Mouse (Mus musculus) liver, embryonic 18 days (tissue): ENCODE data around the gene Erf. TPM values are rescaled to one million over a fixed set of nuclear protein-coding genes. Genes with fewer than 3 reads are reported as not detected.

ENCODE experiments used
- polyA plus RNA-seq: library from polyadenylated mRNA; depleted of rRNA; stranded (reverse); fragments of >200 nt; gene quantifications from 2 replicates; pipeline ENCODE4 v1.2.3, GENCODE M21; 2012; rRNA removed

Gene Erf
- polyA plus RNA-seq = 8.3 and 9.0 TPM in 2 replicates

GRCm38 (mm10) chr7:25250141-25250972 is at the start of gene Erf:
Gene Erf, minus strand, starts transcription at chr7:25250761.

GRCm38 (mm10) chr7:25297454-25298325 is 47.1 kb upstream of the Erf start, which contains the start of gene Pafah1b3:
Gene Pafah1b3, minus strand, starts transcription at chr7:25297986.

GRCm38 (mm10) chr7:25267301-25267750 is 16.8 kb upstream of the Erf start, which contains the start of gene Cic:
Gene Cic, plus strand, starts transcription at chr7:25267704.

GRCm38 (mm10) chr7:25237249-25238014 is 13.1 kb downstream of the Erf start, which contains the start of gene Gsk3a:
Gene Gsk3a, minus strand, starts transcription at chr7:25237851.

GRCm38 (mm10) chr7:25221102-25221883 is 29.3 kb downstream of the Erf start, which contains the start of gene Zfp526:
Gene Zfp526, plus strand, starts transcription at chr7:25221425.

GRCm38 (mm10) chr7:25220457-25221101 is 30.0 kb downstream of the Erf start, which contains the start of gene Dedd2:
Gene Dedd2, minus strand, starts transcription at chr7:25220615.

Other genes with a start within 250 kb of the Erf start
- gene Atp1a3, start 244.8 kb downstream of the Erf start, polyA plus RNA-seq = 0.66 and 0.78 TPM in 2 replicates
- gene Grik5, start 178.4 kb downstream of the Erf start, polyA plus RNA-seq = 5.0 and 6.4 TPM in 2 replicates
- gene Zfp574, start 178.2 kb downstream of the Erf start, polyA plus RNA-seq = 8.8 and 10.5 TPM in 2 replicates
- gene Pou2f2, start 71.0 kb downstream of the Erf start, polyA plus RNA-seq = 0.78 and 1.2 TPM in 2 replicates
- 21.9 and 22.7 TPM in 2 replicates for gene Dedd2, start 30.1 kb downstream of the Erf start, polyA plus RNA-seq
- gene Zfp526, start 29.3 kb downstream of the Erf start, polyA plus RNA-seq = 3.0 and 3.4 TPM in 2 replicates
- gene Gsk3a, start 12.9 kb downstream of the Erf start, polyA plus RNA-seq = 36.1 and 41.2 TPM in 2 replicates
- gene Cic, start 16.9 kb upstream of the Erf start, polyA plus RNA-seq = 10.4 and 13.0 TPM in 2 replicates
- 25.4 and 28.3 TPM in 2 replicates for gene Pafah1b3, start 47.2 kb upstream of the Erf start, polyA plus RNA-seq
- 0.02 and 0.05 TPM in 2 replicates for gene Prr19, start 50.6 kb upstream of the Erf start, polyA plus RNA-seq
- 0.05 and 0.08 TPM in 2 replicates for gene Tmem145, start 55.3 kb upstream of the Erf start, polyA plus RNA-seq
- gene Megf8, start 66.4 kb upstream of the Erf start, polyA plus RNA-seq = 1.1 and 1.4 TPM in 2 replicates
- not detected in 2 replicates for gene Cnfn, start 119.0 kb upstream of the Erf start, polyA plus RNA-seq
- 4.2 and 4.6 TPM in 2 replicates for gene Lipe, start 147.9 kb upstream of the Erf start, polyA plus RNA-seq
- gene Cxcl17, start 162.1 kb upstream of the Erf start, polyA plus RNA-seq = not detected in 2 replicates
- 28.6 and 33.7 TPM in 2 replicates for gene Ceacam1, start 226.8 kb upstream of the Erf start, polyA plus RNA-seq